Mouse (Mus musculus) heart, embryonic 14.5 days (tissue): ENCODE measurements around the gene Csnk1d. TPM values are rescaled to one million over a fixed set of nuclear protein-coding genes. Genes with fewer than 3 reads are reported as not detected.

ENCODE experiments used
- ATAC-seq: fragments of 200-750 bp; cut with Nextera tagmentation; 2 replicates; pipeline ENCODE4 v1.8.0; 2017; ENCODE audit warnings: low read depth, moderate TSS enrichment; ENCODE audit not compliant: insufficient number of reproducible peaks, insufficient read depth, low FRiP score
- H3K27ac ChIP-seq, 2 experiments: fragments of 200-500 bp in 1 of 2; fragments of 300-500 bp in 1 of 2; sonication (generic) in 1 of 2; replicated peaks in 1 of 2; 2 replicates each; pipeline ENCODE4 v1.5.1; 2012 to 2014; ENCODE audit warnings: low read depth in 2 of 2, low read length in 2 of 2, control low read depth in 1 of 2, mild to moderate bottlenecking in 1 of 2, mixed read lengths in 1 of 2; ENCODE audit not compliant: control insufficient read depth in 1 of 2, insufficient read depth in 1 of 2
- H3K27me3 ChIP-seq: fragments of 300-500 bp; sonication (generic); 2 replicates; pipeline ENCODE4 v1.6.1; 2014; ENCODE audit warnings: mild to moderate bottlenecking, low read length, control low read depth; ENCODE audit not compliant: control insufficient read depth, insufficient read depth
- H3K36me3 ChIP-seq: fragments of 300-500 bp; sonication (generic); 2 replicates; pipeline ENCODE4 v1.6.1; 2014; ENCODE audit warnings: mild to moderate bottlenecking, control low read depth, low read length, mixed read lengths; ENCODE audit not compliant: control insufficient read depth, insufficient read depth
- H3K4me1 ChIP-seq, 2 experiments: fragments of 200-500 bp in 1 of 2; fragments of 300-500 bp in 1 of 2; sonication (generic) in 1 of 2; 2 replicates each; pipeline ENCODE4 v1.6.1; 2012 to 2014; ENCODE audit warnings: low read length in 2 of 2, control low read depth in 1 of 2, mixed read lengths in 1 of 2; ENCODE audit not compliant: control insufficient read depth in 2 of 2, insufficient read depth in 2 of 2
- H3K4me2 ChIP-seq: fragments of 300-500 bp; sonication (generic); 2 replicates; pipeline ENCODE4 v1.6.1; 2014; ENCODE audit warnings: mild to moderate bottlenecking, low read length
- H3K4me3 ChIP-seq, 2 experiments: fragments of 200-500 bp in 1 of 2; fragments of 300-500 bp in 1 of 2; sonication (generic) in 1 of 2; 2 replicates each; pipeline ENCODE4 v1.5.1; 2012 to 2014; ENCODE audit warnings: low read length in 2 of 2, mild to moderate bottlenecking in 2 of 2, control low read depth in 1 of 2, low read depth in 1 of 2, moderate library complexity in 1 of 2; ENCODE audit not compliant: control insufficient read depth in 1 of 2, insufficient read depth in 1 of 2
- H3K9ac ChIP-seq: fragments of 300-500 bp; sonication (generic); 2 replicates; pipeline ENCODE4 v1.6.1; 2014; ENCODE audit warnings: mild to moderate bottlenecking, low read length
- H3K9me3 ChIP-seq: fragments of 300-500 bp; sonication (generic); 2 replicates; pipeline ENCODE4 v1.6.1; 2016; ENCODE audit warnings: low read length, control low read depth; ENCODE audit not compliant: control insufficient read depth
- WGBS: fragments of 180-500 bp; shearing (Covaris S2); extraction: QIAGEN DNeasy Blood & Tissue Kit; methylation state at CpG from one replicate; pipeline ENCODE4 v1.1.7; 2014; 5-methylcytosine and 5-hydroxymethylcytosine counted together
- polyA plus RNA-seq: library from polyadenylated mRNA; unstranded; fragments of >200 nt; fragmentation: Nextera tagmentation; extraction: Ambion mirVana; gene quantifications from 2 replicates; pipeline ENCODE4 v1.2.1, GENCODE M21; 2014

The Csnk1d gene
- polyA plus RNA-seq, 1 experiment from 2014 or later: 45.6 TPM

DNA sequence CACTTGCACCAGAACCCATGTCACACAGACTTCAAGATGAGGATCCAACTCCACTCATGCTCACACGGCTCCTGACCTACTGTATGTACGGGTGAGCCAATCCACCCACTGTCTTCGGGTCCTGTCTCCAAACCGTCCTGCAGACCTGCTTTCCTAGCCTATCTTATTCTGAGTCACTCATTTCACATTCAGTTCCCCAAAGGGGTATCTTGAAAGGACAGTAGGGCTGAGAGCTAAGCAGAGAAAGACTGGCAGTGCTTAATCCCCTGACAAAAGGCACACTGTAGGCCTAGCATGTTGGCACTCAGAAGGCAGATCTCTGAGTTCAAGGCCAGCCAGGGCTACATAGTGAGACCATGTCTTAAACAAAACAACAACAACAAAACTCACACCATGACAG, 2.7 kb downstream of the Csnk1d start:
- ATAC-seq: no peak
- WGBS: 58% methylated on average over 4 of the region's 4 CpGs
- H3K9ac ChIP-seq: peak overlapping the region; percentile 100; the same call in 1 of the 2 replicates
- no peaks in the 10 kb centered on the region for H3K9me3 ChIP-seq
- H3K4me1 ChIP-seq: peaks cover 20 to 76% of the 10 kb centered on the region in 2 experiments
- H3K4me2 ChIP-seq: peak overlapping the region; percentile 86
- no peak overlapping the region for H3K4me3 ChIP-seq
- peaks cover 39% of the 10 kb centered on the region for H3K36me3 ChIP-seq
- H3K27ac ChIP-seq: no peak overlapping the region
- no peaks in the 10 kb centered on the region for H3K27me3 ChIP-seq

- ATAC-seq: no peak
- Histone ChIP-seq H3K4me1 (peaks cover 19 to 69% of the 10 kb centered on the region in 2 experiments), H3K4me2 (peak overlapping the region; percentile 6; the same call in 1 of the 2 replicates), H3K27ac (0 out of 4 replicates have a peak overlapping the region, but pooled peaks of 1 of the 2 experiments have one; percentile 9), H3K9me3 (no peaks in the 10 kb centered on the region), H3K27me3 (no peaks in the 10 kb centered on the region), H3K4me3 (no peak overlapping the region), H3K36me3 (peaks cover 47% of the 10 kb centered on the region), H3K9ac (no peak overlapping the region)
- WGBS: 76% methylated on average over 3 of the region's 3 CpGs
Observed at GRCm38 (mm10) chr11:120987608-120988007, 3.5 kb downstream of the Csnk1d start.

GRCm38 (mm10) chr11:120984448-120985330, 6.4 kb downstream of the Csnk1d start:
- no peak for ATAC-seq
- H3K4me2 ChIP-seq: no peak overlapping the region
- peaks cover 12 to 69% of the 10 kb centered on the region in 2 experiments for H3K4me1 ChIP-seq
- peak overlapping the region in 1 of 2 experiments; percentile 25; a peak in 1 of 4 replicates for H3K27ac ChIP-seq
- no peak overlapping the region for H3K4me3 ChIP-seq
- 60% methylated on average over 4 of the region's 4 CpGs for WGBS
- peaks cover 75% of the 10 kb centered on the region for H3K36me3 ChIP-seq
- H3K9ac ChIP-seq: no peak overlapping the region
- H3K27me3 ChIP-seq: no peaks in the 10 kb centered on the region
- no peaks in the 10 kb centered on the region for H3K9me3 ChIP-seq

GRCm38 (mm10) chr11:120982459-120982858, 8.7 kb downstream of the Csnk1d start:
- Histone ChIP-seq H3K27me3 (no peaks in the 10 kb centered on the region), H3K27ac (no peak overlapping the region), H3K36me3 (peaks cover 96% of the 10 kb centered on the region), H3K9me3 (no peaks in the 10 kb centered on the region), H3K4me1 (peaks cover 2 to 47% of the 10 kb centered on the region in 2 experiments), H3K4me3 (no peak overlapping the region), H3K9ac (no peak overlapping the region), H3K4me2 (no peak overlapping the region)
- no peak for ATAC-seq

DNA sequence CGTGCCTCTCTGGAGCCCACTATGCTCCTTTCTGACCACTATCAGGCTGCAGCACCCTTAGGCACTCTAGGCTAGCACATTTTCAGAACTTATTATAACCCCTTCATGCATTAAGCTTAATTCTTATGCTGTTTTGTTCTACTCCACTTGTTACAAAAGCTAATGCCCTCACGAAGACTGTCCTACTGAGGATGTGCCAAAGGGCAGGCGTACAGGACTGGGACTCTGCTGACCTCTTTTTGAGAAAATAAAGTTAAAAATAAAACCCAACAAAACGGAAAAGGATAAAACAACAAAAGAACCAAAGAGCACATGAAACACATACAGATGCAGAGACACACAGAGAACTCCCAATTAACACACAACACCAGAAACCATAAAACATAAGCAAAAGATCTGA, 9.5 kb downstream of the Csnk1d start:
- peaks cover 2 to 39% of the 10 kb centered on the region in 2 experiments for H3K4me1 ChIP-seq
- H3K4me2 ChIP-seq: no peak overlapping the region
- WGBS: 77% methylated on average over 4 of the region's 4 CpGs

DNA sequence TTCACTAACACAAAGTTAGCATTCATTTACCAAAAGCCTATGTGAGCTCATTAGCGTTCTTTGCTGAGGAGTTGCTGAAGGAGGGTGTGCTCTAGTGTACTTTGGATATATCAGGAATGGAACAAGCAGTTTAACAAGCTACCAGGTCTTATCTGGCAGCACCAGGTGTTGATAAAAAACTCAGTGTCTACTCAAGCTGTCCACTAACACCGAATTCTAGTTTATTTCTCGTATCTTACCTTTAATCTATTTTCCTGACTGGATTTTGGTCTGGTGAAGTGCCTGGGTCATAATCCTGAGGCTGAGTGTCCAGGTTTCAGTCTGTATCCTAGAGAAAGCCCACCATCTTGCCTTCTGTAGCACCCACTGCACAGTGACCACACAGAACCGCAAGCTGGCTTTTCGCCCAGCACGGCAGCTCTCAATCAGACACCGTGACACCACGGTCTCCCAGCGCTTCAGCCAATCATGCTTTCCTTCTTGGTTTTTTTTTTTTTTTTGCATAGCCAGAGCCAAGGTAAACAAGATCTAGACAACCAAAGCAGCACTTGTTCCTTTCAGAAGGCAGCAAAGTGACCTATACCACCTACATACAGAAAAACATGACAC, 10.6 kb downstream of the Csnk1d start:
- no peak for ATAC-seq
- 0 out of 2 replicates have a peak overlapping the region, but pooled peaks have one; percentile 1 for H3K4me2 ChIP-seq
- no peak overlapping the region for H3K9ac ChIP-seq
- H3K36me3 ChIP-seq: peaks cover 96% of the 10 kb centered on the region
- H3K9me3 ChIP-seq: no peaks in the 10 kb centered on the region
- H3K27ac ChIP-seq: peak overlapping the region in 1 of 2 experiments; percentile 33; a peak in 2 of 4 replicates
- no peaks in the 10 kb centered on the region for H3K27me3 ChIP-seq
- peaks cover 2 to 32% of the 10 kb centered on the region in 2 experiments for H3K4me1 ChIP-seq
- WGBS: 45% methylated on average over 9 of the region's 9 CpGs
- no peak overlapping the region for H3K4me3 ChIP-seq

More for the DNA sequence above, 9.5 kb downstream of the Csnk1d start:
- Histone ChIP-seq H3K4me3 (no peak overlapping the region), H3K9ac (no peak overlapping the region), H3K9me3 (no peaks in the 10 kb centered on the region), H3K27me3 (no peaks in the 10 kb centered on the region), H3K36me3 (peaks cover 96% of the 10 kb centered on the region), H3K27ac (no peak overlapping the region)
- ATAC-seq: no peak

DNA sequence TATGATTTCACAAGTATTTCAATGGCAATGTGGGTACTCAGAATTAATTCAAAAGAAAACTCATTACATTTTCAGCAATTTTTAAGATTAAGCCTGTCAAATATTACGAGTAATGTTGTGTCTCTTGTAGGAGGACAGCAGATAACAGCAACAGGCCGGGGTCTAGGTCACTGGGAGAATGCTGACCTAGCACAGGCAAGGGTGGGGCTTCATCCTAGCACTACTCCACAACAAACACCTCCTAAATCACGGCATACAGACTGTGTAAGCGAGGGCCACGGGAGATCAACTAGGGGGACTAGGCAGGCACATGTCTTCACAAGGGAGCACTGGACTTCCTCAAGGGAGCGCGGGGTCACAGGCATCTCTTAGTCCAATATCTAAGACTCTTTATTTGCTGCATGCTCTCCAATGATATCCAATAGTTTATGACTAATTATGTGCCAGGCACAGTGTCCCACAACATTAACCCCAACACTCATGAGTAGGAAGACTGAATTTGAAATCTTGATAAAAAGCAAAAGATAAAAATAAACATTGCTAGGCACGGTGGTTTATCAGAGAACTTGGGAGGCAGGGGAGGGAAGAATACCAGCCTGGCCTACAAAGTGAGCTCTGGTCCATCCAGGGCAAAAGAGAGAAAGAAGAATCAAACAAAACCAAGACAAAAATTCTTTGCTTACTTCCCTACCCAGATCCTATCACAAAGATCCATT, 11.3 kb downstream of the Csnk1d start:
- no peaks in the 10 kb centered on the region for H3K27me3 ChIP-seq
- H3K4me3 ChIP-seq: no peak overlapping the region
- H3K4me2 ChIP-seq: 0 out of 2 replicates have a peak overlapping the region, but pooled peaks have one; percentile 1
- no peak overlapping the region for H3K9ac ChIP-seq
- H3K27ac ChIP-seq: peak overlapping the region in 1 of 2 experiments; percentile 33; a peak in 2 of 4 replicates
- 61% methylated on average over 8 of the region's 8 CpGs for WGBS
- peaks cover 1 to 25% of the 10 kb centered on the region in 2 experiments for H3K4me1 ChIP-seq
- peaks cover 97% of the 10 kb centered on the region for H3K36me3 ChIP-seq
- ATAC-seq: no peak
- no peaks in the 10 kb centered on the region for H3K9me3 ChIP-seq
